In the genomic region with DNA sequence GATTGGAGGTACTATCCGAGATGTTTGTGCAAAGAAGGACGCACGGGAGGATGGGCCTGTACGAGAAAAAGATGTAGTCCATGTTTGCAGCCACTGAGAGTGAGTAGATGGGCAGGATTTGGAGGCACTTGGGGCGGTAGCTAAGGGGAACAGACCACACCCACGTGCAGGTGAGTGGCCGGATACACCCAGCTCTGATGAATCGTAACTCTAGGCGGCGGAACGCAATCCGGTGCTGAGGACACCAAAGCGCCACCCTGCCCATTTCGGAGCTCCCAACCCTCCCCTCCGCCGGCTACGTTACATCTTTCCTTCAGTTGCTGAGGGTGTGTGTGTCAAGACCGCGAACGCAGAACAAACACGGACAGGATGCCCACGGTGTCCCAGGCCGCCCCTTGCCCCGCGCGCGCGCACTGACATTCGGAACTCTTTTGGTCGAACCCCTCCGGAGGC, we compare ENCODE assay signal across 8 mouse cellular contexts. TPM values are rescaled to one million over a fixed set of nuclear protein-coding genes. Genes with fewer than 3 reads are reported as not detected.
DNase-seq lines count a peak whose midpoint lies in the region; ATAC-seq and TF ChIP-seq lines count a peak whose summit lies in the region.

No protein-coding gene starts in this region.

- TF ChIP-seq CTCF in testis, adult 2 months (IDR thresholded peaks at IDR 0.05; ENCODE audit: control insufficient read depth, insufficient read depth, insufficient replicate concordance, low read depth, low read length): no peak
- no peak for TF ChIP-seq CTCF in lung, postnatal 0 days (IDR thresholded peaks at IDR 0.05)

- H3K4me2 ChIP-seq in hindbrain, embryonic 13.5 days: peak overlapping the region; percentile 98
- H3K4me2 ChIP-seq in lung, postnatal 0 days (replicated peaks; ENCODE audit: low read depth, low read length): peak overlapping the region; percentile 98

- peak overlapping the region; percentile 73 for H3K4me3 ChIP-seq in testis, adult 2 months (ENCODE audit: control insufficient read depth, low read depth, low read length)
- peak overlapping the region; percentile 52 for H3K4me3 ChIP-seq in hindbrain, embryonic 13.5 days
- peak overlapping the region; percentile 46 for H3K4me3 ChIP-seq in lung, postnatal 0 days (ENCODE audit: low read depth, low read length)

- peak; percentile 16; the same call in 1 of the 2 replicates for ATAC-seq in hindbrain, embryonic 13.5 days (ENCODE audit: low FRiP score)
- ATAC-seq in lung, postnatal 0 days: peak; percentile 61

- H3K36me3 ChIP-seq in testis, adult 2 months (ENCODE audit: control insufficient read depth, insufficient read depth, low read length): no peaks in the 10 kb centered on the region
- no peaks in the 10 kb centered on the region for H3K36me3 ChIP-seq in hindbrain, embryonic 13.5 days
- H3K36me3 ChIP-seq in lung, postnatal 0 days (ENCODE audit: insufficient read depth, low read length): no peaks in the 10 kb centered on the region
- no peaks in the 10 kb centered on the region for H3K36me3 ChIP-seq in splenic B cell, adult 2 months (ENCODE audit: control insufficient read depth, insufficient read depth, low read length, poor library complexity, severe bottlenecking)

- no peak for TF ChIP-seq EP300 in lung, postnatal 0 days (IDR thresholded peaks at IDR 0.05)

- 2% methylated on average over 31 of the region's 31 CpGs for WGBS in hindbrain, embryonic 13.5 days
- WGBS in lung, postnatal 0 days: 1% methylated on average over 31 of the region's 31 CpGs

- H3K27me3 ChIP-seq in testis, adult 2 months (ENCODE audit: control insufficient read depth, insufficient read depth, low read length): no peaks in the 10 kb centered on the region
- H3K27me3 ChIP-seq in hindbrain, embryonic 13.5 days: peaks cover 61% of the 10 kb centered on the region
- H3K27me3 ChIP-seq in lung, postnatal 0 days (replicated peaks; ENCODE audit: insufficient read depth, low read length): peaks cover 12% of the 10 kb centered on the region; the same call in 1 of the 2 replicates
- no peaks in the 10 kb centered on the region for H3K27me3 ChIP-seq in splenic B cell, adult 2 months (ENCODE audit: control insufficient read depth, insufficient read depth, low read length, poor library complexity, severe bottlenecking)

- H3K9me3 ChIP-seq in hindbrain, embryonic 13.5 days: no peaks in the 10 kb centered on the region
- H3K9me3 ChIP-seq in lung, postnatal 0 days (ENCODE audit: low read length): no peaks in the 10 kb centered on the region

- H3K27ac ChIP-seq in testis, adult 2 months (ENCODE audit: control insufficient read depth, insufficient read depth, low read depth, low read length): no peak overlapping the region
- H3K27ac ChIP-seq in hindbrain, embryonic 13.5 days: no peak overlapping the region
- H3K27ac ChIP-seq in lung, postnatal 0 days (ENCODE audit: low read length): no peak overlapping the region

- no peak for TF ChIP-seq POLR2A in testis, adult 2 months (IDR thresholded peaks at IDR 0.05; ENCODE audit: control insufficient read depth, low read depth, low read length)

- peak overlapping the region; percentile 70 for H3K9ac ChIP-seq in hindbrain, embryonic 13.5 days
- H3K9ac ChIP-seq in lung, postnatal 0 days (replicated peaks; ENCODE audit: low read depth): peak overlapping the region; percentile 34; the same call in 1 of the 2 replicates

- DNase-seq in embryo, embryonic 10 days (ENCODE audit: low spot score): peak; percentile 36
- DNase-seq in embryo, embryonic 11 days: no peak
- no peak for DNase-seq in testis, postnatal 14 days (ENCODE audit: low spot score)
- peak; percentile 54 for DNase-seq in lung, postnatal 0 days (ENCODE audit: low spot score)
- peak; percentile 69 for DNase-seq in splenic B cell, adult 2 months (ENCODE audit: low read depth, low spot score)
- DNase-seq in layer of hippocampus, adult 8-10 months (ENCODE audit: low spot score in 2 of 2): no peak

- H3K4me1 ChIP-seq in testis, adult 2 months (ENCODE audit: control insufficient read depth, insufficient read depth, low read length): peaks cover 16% of the 10 kb centered on the region
- H3K4me1 ChIP-seq in hindbrain, embryonic 13.5 days (replicated peaks): peaks cover 21% of the 10 kb centered on the region
- H3K4me1 ChIP-seq in lung, postnatal 0 days (ENCODE audit: insufficient read depth, low read depth, low read length): peaks cover 6% of the 10 kb centered on the region

RNA-seq across cellular contexts. Expression of gene Slc4a11, which starts 0.6 kb away (rescaled TPM):
- 1.5 and 1.6 TPM in 2 replicates for polyA plus RNA-seq in testis, adult 2 months (2012; rRNA removed)
- polyA plus RNA-seq in hindbrain, embryonic 13.5 days (2015; fragmentation: Nextera tagmentation; extraction: Ambion mirVana): 0.32 and 1.1 TPM in 2 replicates
- polyA plus RNA-seq in lung, postnatal 0 days (2015; fragmentation: Nextera tagmentation; extraction: Ambion mirVana): 0.21 and 0.37 TPM in 2 replicates
- total RNA-seq in layer of hippocampus, adult 8-10 months (2022): 1 to 10 TPM; 1.2 to 2.0 (median 1.6) TPM

RNA-seq across cellular contexts. Expression of gene Itpa, which starts 29.3 kb away (rescaled TPM):
- polyA plus RNA-seq in testis, adult 2 months (2012; rRNA removed): 26.1 and 26.2 TPM in 2 replicates
- polyA plus RNA-seq in hindbrain, embryonic 13.5 days (2015; fragmentation: Nextera tagmentation; extraction: Ambion mirVana): 141 and 143 TPM in 2 replicates
- polyA plus RNA-seq in lung, postnatal 0 days (2015; fragmentation: Nextera tagmentation; extraction: Ambion mirVana): 50.6 and 51.1 TPM in 2 replicates
- total RNA-seq in layer of hippocampus, adult 8-10 months (2022): 10 to 100 TPM; 32.1 to 36.0 (median 34.7) TPM

RNA-seq across cellular contexts. Expression of gene Ddrgk1, which starts 32.3 kb away (rescaled TPM):
- 31.0 and 37.0 TPM in 2 replicates for polyA plus RNA-seq in testis, adult 2 months (2012; rRNA removed)
- 72.0 and 74.1 TPM in 2 replicates for polyA plus RNA-seq in hindbrain, embryonic 13.5 days (2015; fragmentation: Nextera tagmentation; extraction: Ambion mirVana)
- 82.6 and 90.9 TPM in 2 replicates for polyA plus RNA-seq in lung, postnatal 0 days (2015; fragmentation: Nextera tagmentation; extraction: Ambion mirVana)
- 100 to 1,000 TPM in 3 of 4 experiments, 10 to 100 TPM in 1; 95.9 to 122 (median 110) TPM for total RNA-seq in layer of hippocampus, adult 8-10 months (2022)

RNA-seq across cellular contexts. Expression of gene Lzts3, which starts 54.1 kb away (rescaled TPM):
- 3.6 and 4.3 TPM in 2 replicates for polyA plus RNA-seq in testis, adult 2 months (2012; rRNA removed)
- 10.5 and 11.1 TPM in 2 replicates for polyA plus RNA-seq in hindbrain, embryonic 13.5 days (2015; fragmentation: Nextera tagmentation; extraction: Ambion mirVana)
- 0.95 and 1.5 TPM in 2 replicates for polyA plus RNA-seq in lung, postnatal 0 days (2015; fragmentation: Nextera tagmentation; extraction: Ambion mirVana)
- 100 to 1,000 TPM; 142 to 190 (median 164) TPM for total RNA-seq in layer of hippocampus, adult 8-10 months (2022)

Comparison
In these comparisons a context has a peak if more than half of its experiments do, and no peak if none do; other contexts are left out.
1. DNase-seq: peak in embryo, embryonic 10 days (single experiment), lung, postnatal 0 days (single experiment) and splenic B cell, adult 2 months (single experiment); none in embryo, embryonic 11 days (single experiment), testis, postnatal 14 days (single experiment) and layer of hippocampus, adult 8-10 months (0 of 2).
2. Peak in every context shown above with its lines, with median percentiles within 50 percentile points of each other: H3K4me3 ChIP-seq.